Mouse (Mus musculus): ENCODE data around the gene Macrod1.
A peak's percentile ranks its signal among the peaks of the same experiment; 100 is the strongest.

Gene Macrod1

GRCm38 (mm10) chr19:7204898-7205297, 148.3 kb downstream of the Macrod1 start:
- no peak for DNase-seq

- DNase-seq = no peak
Measured at GRCm38 (mm10) chr19:7205326-7205725, 148.7 kb downstream of the Macrod1 start.

- DNase-seq = peak; percentile 94
Measured at GRCm38 (mm10) chr19:7205753-7206736, 149.4 kb downstream of the Macrod1 start, which contains the start of gene Otub1. Gene Otub1, minus strand, starts transcription at chr19:7206316.

GRCm38 (mm10) chr19:7209907-7210646, 153.5 kb downstream of the Macrod1 start:
- no peak for DNase-seq

- DNase-seq = no peak
Measured at GRCm38 (mm10) chr19:7212216-7212615, 155.6 kb downstream of the Macrod1 start.

GRCm38 (mm10) chr19:7213010-7213409, 156.4 kb downstream of the Macrod1 start:
- DNase-seq = no peak

GRCm38 (mm10) chr19:7214484-7214883, 157.9 kb downstream of the Macrod1 start:
- DNase-seq = peak; percentile 58

GRCm38 (mm10) chr19:7217162-7217925, 160.7 kb downstream of the Macrod1 start, which contains the start of gene Cox8a:
Gene Cox8a, minus strand, starts transcription at chr19:7217616.
- DNase-seq = peak; percentile 98

GRCm38 (mm10) chr19:7217926-7218267, 161.3 kb downstream of the Macrod1 start:
- DNase-seq = no peak

- DNase-seq = no peak
Measured at GRCm38 (mm10) chr19:7218753-7219152, 162.1 kb downstream of the Macrod1 start.

GRCm38 (mm10) chr19:7222196-7222595, 165.6 kb downstream of the Macrod1 start:
- DNase-seq = no peak

GRCm38 (mm10) chr19:7223488-7223887, 166.9 kb downstream of the Macrod1 start:
- no peak for DNase-seq

- no peak for DNase-seq
Measured at GRCm38 (mm10) chr19:7224253-7224652, 167.6 kb downstream of the Macrod1 start.

- DNase-seq = no peak
Measured at GRCm38 (mm10) chr19:7225096-7225690, 168.6 kb downstream of the Macrod1 start.

GRCm38 (mm10) chr19:7226511-7226914, 169.9 kb downstream of the Macrod1 start:
- DNase-seq = no peak

- peak; percentile 86 for DNase-seq
Measured at GRCm38 (mm10) chr19:7234537-7235221, 178.1 kb downstream of the Macrod1 start.

GRCm38 (mm10) chr19:7235461-7235860, 178.9 kb downstream of the Macrod1 start:
- no peak for DNase-seq

- DNase-seq = no peak
Measured at GRCm38 (mm10) chr19:7236011-7236410, 179.4 kb downstream of the Macrod1 start.

GRCm38 (mm10) chr19:7236742-7237141, 180.1 kb downstream of the Macrod1 start:
- DNase-seq = no peak

GRCm38 (mm10) chr19:7239574-7239973, 183.0 kb downstream of the Macrod1 start:
- no peak for DNase-seq

- no peak for DNase-seq
Measured at GRCm38 (mm10) chr19:7240291-7240690, 183.7 kb downstream of the Macrod1 start.
